Mouse (Mus musculus): ENCODE results near the gene Slc26a1. TPM values are rescaled to one million over a fixed set of nuclear protein-coding genes. Genes with fewer than 3 reads are reported as not detected.

Slc26a1 gene
- polyA plus RNA-seq, 1 experiment: not detected

DNA sequence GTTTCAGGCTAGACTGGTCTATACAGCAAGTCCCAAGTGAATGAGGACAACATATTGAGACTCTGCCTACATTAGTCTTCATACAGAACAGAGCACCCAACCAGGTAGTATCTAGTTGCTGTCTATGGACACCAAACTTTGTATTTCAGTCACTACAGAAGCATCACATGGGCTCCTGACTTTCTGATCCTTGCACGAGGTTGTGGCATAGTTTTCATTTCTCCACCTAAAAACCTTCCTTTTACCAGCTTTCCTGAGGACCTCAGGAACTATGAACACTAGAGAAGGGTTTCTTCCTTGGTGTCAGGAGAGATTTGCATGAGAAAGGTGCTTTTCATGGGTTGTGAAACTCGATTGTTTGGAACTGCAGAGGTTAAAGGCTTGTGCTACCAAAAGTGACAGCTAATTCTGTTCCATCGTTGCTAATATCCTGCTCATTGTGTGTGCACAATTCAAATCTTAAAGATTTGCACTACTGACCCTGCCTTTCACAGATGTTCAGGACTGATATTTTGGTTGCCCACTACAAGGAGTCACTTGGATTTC, 6.9 kb downstream of the Slc26a1 start:
- peak overlapping the region; percentile 72 for H3K27ac ChIP-seq (ENCODE audit: insufficient read depth, low read depth, low read length)
- H3K4me3 ChIP-seq (ENCODE audit: low read depth, low read length): peak overlapping the region; percentile 79
- peaks cover 5% of the 10 kb centered on the region; the same call in 1 of the 2 replicates for H3K4me1 ChIP-seq (ENCODE audit: control insufficient read depth, insufficient read depth, insufficient read length, low read length)
- TF ChIP-seq POLR2A (IDR thresholded peaks at IDR 0.05; ENCODE audit: low read depth, low read length) (no peak), CTCF (IDR thresholded peaks at IDR 0.05; ENCODE audit: extremely low read depth, insufficient read length, insufficient replicate concordance, low read depth, low read length) (no peak)
- no peaks in the 10 kb centered on the region; the same call in 1 of the 2 replicates for H3K27me3 ChIP-seq (ENCODE audit: control insufficient read depth, insufficient read depth, low read length)
- H3K36me3 ChIP-seq (ENCODE audit: control insufficient read depth, insufficient read depth, low read length): peaks cover 4% of the 10 kb centered on the region; the same call in 1 of the 2 replicates
- WGBS: 9% methylated on average over 3 of the region's 3 CpGs

DNA sequence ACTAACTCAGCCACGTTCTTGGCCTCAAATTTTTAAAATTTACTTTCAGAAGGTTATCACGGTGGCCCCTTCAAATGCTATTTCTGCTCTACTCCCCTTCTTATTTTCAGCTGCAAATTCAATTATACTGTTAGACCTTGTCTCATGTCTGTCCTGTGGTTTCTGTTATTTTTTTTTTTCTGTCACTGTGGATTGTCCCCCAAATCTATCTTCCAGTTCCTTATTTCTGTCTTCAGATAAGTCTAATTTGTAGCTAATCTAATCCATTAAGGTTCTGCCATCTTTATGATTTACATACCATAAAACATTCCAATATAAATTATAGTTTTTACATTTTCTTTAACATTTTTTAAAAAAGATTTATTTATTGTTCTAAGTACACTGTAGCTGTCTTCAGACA, 8.0 kb downstream of the Slc26a1 start:
- TF ChIP-seq POLR2A (IDR thresholded peaks at IDR 0.05; ENCODE audit: low read depth, low read length): no peak
- Histone ChIP-seq H3K36me3 (ENCODE audit: control insufficient read depth, insufficient read depth, low read length) (peaks cover 4% of the 10 kb centered on the region; the same call in 1 of the 2 replicates), H3K27me3 (ENCODE audit: control insufficient read depth, insufficient read depth, low read length) (no peaks in the 10 kb centered on the region; the same call in 1 of the 2 replicates), H3K27ac (ENCODE audit: insufficient read depth, low read depth, low read length) (no peak overlapping the region), H3K4me3 (ENCODE audit: low read depth, low read length) (no peak overlapping the region), H3K4me1 (ENCODE audit: control insufficient read depth, insufficient read depth, insufficient read length, low read length) (peaks cover 5% of the 10 kb centered on the region; the same call in 1 of the 2 replicates)
- WGBS: 81% methylated on average over 2 of the region's 2 CpGs

DNA sequence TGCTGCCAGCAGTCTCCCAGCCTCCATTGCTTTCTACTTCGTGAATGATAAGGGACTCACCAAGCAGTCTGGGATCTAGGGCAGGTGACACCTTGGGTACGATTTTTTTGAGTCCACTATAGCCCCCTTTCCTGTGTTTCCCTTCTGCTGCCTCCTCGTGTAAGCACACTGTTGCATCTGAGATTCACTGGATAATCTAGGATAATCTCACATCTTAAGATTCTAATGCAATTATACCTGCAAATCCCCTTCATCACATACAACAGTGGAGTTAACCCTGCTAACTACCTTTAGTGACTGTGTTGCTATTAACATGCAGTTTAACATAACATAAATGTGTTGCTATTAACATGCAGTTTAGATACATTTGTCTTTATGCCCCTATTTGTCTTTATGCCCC, 10.3 kb downstream of the Slc26a1 start:
- WGBS: 38% methylated on average over 3 of the region's 3 CpGs

DNA sequence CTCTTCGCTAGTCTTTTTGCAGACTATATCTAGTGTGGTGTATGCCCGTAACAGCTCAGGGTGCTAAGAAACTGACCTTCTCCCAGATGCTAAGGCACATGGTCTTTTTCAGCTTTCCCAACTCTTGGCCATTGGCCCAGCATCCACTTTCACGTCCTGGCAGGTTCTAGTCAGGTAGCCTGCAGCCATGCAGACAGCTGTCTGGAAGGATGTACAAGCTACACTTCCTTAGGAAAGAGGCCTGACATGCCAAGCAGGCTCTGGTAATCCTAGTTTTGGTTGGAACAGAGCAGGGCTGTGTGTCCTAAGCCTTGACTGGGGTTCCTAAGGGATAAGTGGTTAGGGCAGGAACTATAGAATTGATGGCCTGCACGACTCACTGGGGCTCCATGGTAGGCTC, 12.6 kb downstream of the Slc26a1 start:
- Histone ChIP-seq H3K27me3 (ENCODE audit: control insufficient read depth, insufficient read depth, low read length) (no peaks in the 10 kb centered on the region; the same call in 1 of the 2 replicates), H3K36me3 (ENCODE audit: control insufficient read depth, insufficient read depth, low read length) (0 out of 2 replicates have a peak, but pooled peaks cover 5% of the 10 kb centered on the region), H3K4me1 (ENCODE audit: control insufficient read depth, insufficient read depth, insufficient read length, low read length) (peaks cover 9% of the 10 kb centered on the region), H3K4me3 (ENCODE audit: low read depth, low read length) (no peak overlapping the region), H3K27ac (ENCODE audit: insufficient read depth, low read depth, low read length) (no peak overlapping the region)
- no peak for TF ChIP-seq CTCF (IDR thresholded peaks at IDR 0.05; ENCODE audit: extremely low read depth, insufficient read length, insufficient replicate concordance, low read depth, low read length)
- no peak for TF ChIP-seq POLR2A (IDR thresholded peaks at IDR 0.05; ENCODE audit: low read depth, low read length)
- 82% methylated on average over 4 of the region's 4 CpGs for WGBS

More for the DNA sequence above, 10.3 kb downstream of the Slc26a1 start:
- Histone ChIP-seq H3K27me3 (ENCODE audit: control insufficient read depth, insufficient read depth, low read length) (no peaks in the 10 kb centered on the region; the same call in 1 of the 2 replicates), H3K36me3 (ENCODE audit: control insufficient read depth, insufficient read depth, low read length) (no peaks in the 10 kb centered on the region), H3K4me3 (ENCODE audit: low read depth, low read length) (no peak overlapping the region), H3K4me1 (ENCODE audit: control insufficient read depth, insufficient read depth, insufficient read length, low read length) (peaks cover 4% of the 10 kb centered on the region; the same call in 1 of the 2 replicates), H3K27ac (ENCODE audit: insufficient read depth, low read depth, low read length) (no peak overlapping the region)
- TF ChIP-seq CTCF (IDR thresholded peaks at IDR 0.05; ENCODE audit: extremely low read depth, insufficient read length, insufficient replicate concordance, low read depth, low read length) (no peak), POLR2A (IDR thresholded peaks at IDR 0.05; ENCODE audit: low read depth, low read length) (no peak)

DNA sequence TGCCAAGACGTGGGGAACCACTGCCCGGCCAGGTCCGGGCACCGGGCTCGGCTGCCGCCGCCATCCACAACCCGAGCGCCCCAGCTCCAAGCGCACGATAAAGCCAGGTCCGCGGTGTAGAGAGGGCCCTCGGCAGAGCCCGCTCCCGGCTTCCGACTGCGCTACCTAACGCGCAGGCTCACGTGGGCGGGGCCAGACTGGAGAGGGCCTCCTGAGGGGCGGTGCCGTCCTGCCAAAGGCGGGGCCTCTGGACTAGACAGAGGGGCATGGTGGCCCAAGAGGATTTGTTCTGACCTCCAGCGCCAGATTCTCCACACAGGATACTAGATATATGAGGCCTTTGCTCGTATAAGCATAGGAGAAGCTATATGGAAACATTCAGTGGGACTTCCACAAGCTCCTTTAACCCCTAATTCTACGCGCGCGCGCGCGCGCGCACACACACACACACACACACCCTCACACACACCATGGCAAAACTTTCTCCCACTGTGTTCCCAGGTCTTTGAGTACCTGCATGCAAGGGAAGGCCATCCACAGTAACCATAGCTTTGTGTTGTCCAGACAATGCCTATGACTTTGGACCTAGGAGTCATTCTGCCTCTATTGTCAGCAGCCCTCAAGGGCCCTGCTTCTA, 14.6 kb downstream of the Slc26a1 start:
- Histone ChIP-seq H3K27ac (ENCODE audit: insufficient read depth, low read depth, low read length) (peak overlapping the region; percentile 87), H3K4me3 (ENCODE audit: low read depth, low read length) (peak overlapping the region; percentile 70), H3K27me3 (ENCODE audit: control insufficient read depth, insufficient read depth, low read length) (no peaks in the 10 kb centered on the region; the same call in 1 of the 2 replicates), H3K4me1 (ENCODE audit: control insufficient read depth, insufficient read depth, insufficient read length, low read length) (peaks cover 11% of the 10 kb centered on the region), H3K36me3 (ENCODE audit: control insufficient read depth, insufficient read depth, low read length) (peaks cover 23% of the 10 kb centered on the region)
- WGBS: 15% methylated on average over 36 of the region's 36 CpGs
- TF ChIP-seq CTCF (IDR thresholded peaks at IDR 0.05; ENCODE audit: extremely low read depth, insufficient read length, insufficient replicate concordance, low read depth, low read length): no peak
- peak; percentile 87 for TF ChIP-seq POLR2A (IDR thresholded peaks at IDR 0.05; ENCODE audit: low read depth, low read length)

DNA sequence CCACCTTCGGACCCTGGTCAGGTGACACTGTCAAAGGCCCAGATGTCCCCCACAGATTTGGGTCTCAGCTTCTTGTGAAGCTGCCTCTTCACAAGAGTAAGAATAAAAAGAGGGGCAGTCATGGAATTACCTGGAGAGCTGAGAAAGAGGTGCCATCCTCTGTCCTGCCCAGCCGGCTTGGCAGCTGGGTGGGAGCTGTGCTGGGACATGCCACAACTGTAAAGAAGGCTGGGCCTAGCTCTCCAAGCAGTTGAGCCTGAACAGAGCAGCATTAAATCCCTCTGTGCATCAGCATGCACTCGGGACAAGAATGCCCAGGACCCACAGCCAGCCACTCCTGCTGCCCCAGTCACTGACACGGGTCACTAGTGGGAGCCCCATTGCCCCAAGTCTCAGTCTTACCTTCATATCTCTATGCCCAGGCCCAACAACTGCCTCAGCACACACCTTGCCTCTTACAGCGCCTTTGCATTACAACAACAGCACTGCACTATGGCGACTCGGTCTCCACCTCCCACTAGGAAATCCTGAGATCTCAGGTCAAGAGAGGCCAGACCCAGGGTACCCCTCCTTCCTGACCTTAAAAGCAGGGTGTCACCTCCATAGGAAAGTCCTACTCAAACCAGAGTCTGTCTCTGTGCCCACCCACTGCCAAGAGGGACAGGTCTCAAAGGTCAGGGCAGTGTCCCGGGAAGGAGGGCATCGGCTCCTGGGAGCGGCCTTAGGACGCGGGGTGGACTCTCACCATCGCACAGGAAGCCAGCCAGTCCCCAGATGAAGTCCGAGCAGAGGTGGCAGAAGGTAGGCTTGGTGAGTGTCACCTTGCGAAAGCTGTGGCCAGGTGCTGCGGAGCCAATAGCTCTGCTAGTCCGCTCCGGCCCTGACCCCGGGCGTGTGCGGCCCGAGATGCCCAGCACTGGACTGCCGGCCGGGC, 15.4 kb downstream of the Slc26a1 start, which contains the start of gene Idua:
Gene Idua, plus strand, starts transcription at position 634 of the 934 bp plus-strand sequence.
- H3K36me3 ChIP-seq (ENCODE audit: control insufficient read depth, insufficient read depth, low read length): peaks cover 31% of the 10 kb centered on the region
- peak within 1 kb of the TSS; percentile 92 for H3K27ac ChIP-seq (ENCODE audit: insufficient read depth, low read depth, low read length)
- WGBS: 5% methylated on average over 24 of the region's 24 CpGs
- H3K4me3 ChIP-seq (ENCODE audit: low read depth, low read length): peak within 1 kb of the TSS; percentile 70
- no peak for TF ChIP-seq CTCF (IDR thresholded peaks at IDR 0.05; ENCODE audit: extremely low read depth, insufficient read length, insufficient replicate concordance, low read depth, low read length)
- no peak for TF ChIP-seq POLR2A (IDR thresholded peaks at IDR 0.05; ENCODE audit: low read depth, low read length)
- H3K27me3 ChIP-seq (ENCODE audit: control insufficient read depth, insufficient read depth, low read length): no peaks in the 10 kb centered on the region; the same call in 1 of the 2 replicates
- peaks cover 13% of the 10 kb centered on the region for H3K4me1 ChIP-seq (ENCODE audit: control insufficient read depth, insufficient read depth, insufficient read length, low read length)

Measured in small intestine, adult 2 months (tissue).